Mouse (Mus musculus) cerebellum, adult 2 months (tissue): ENCODE results near the gene Gm20458. TPM values are rescaled to one million over a fixed set of nuclear protein-coding genes. Genes with fewer than 3 reads are reported as not detected.

Source experiments
- DNase-seq, 2 experiments: peaks; one replicate each; pipeline ENCODE4 v3.0.0; 2021
- H3K27ac ChIP-seq: fragments of 200-500 bp; 2 replicates; pipeline ENCODE4 v1.5.1; 2012; ENCODE audit warnings: low read length, control low read depth, inconsistent platforms; ENCODE audit not compliant: insufficient read depth
- H3K27me3 ChIP-seq: fragments of 200-500 bp; 2 replicates; pipeline ENCODE4 v1.6.1; 2012; ENCODE audit warnings: inconsistent platforms, mild to moderate bottlenecking, low read length, moderate library complexity; ENCODE audit not compliant: control insufficient read depth, insufficient read depth
- H3K4me1 ChIP-seq: fragments of 200-500 bp; 2 replicates; pipeline ENCODE4 v1.6.1; 2011; ENCODE audit warnings: low read length; ENCODE audit not compliant: control insufficient read depth, insufficient read depth
- H3K4me3 ChIP-seq: fragments of 200-500 bp; replicated peaks from 2 replicates; pipeline ENCODE3; 2011; ENCODE audit warnings: mild to moderate bottlenecking, low read depth, low read length, control low read depth; ENCODE audit not compliant: insufficient read depth
- CTCF ChIP-seq: fragments of 200-500 bp; IDR thresholded peaks from 2 replicates; pipeline ENCODE4 v1.5.1; 2011; ENCODE audit warnings: low read depth, mild to moderate bottlenecking, control low read depth, low read length, moderate library complexity, borderline replicate concordance; ENCODE audit not compliant: insufficient read depth
- POLR2A ChIP-seq: fragments of 200-500 bp; IDR thresholded peaks from 2 replicates; pipeline ENCODE4 v1.6.1; 2011; ENCODE audit warnings: low read length, control low read depth, borderline replicate concordance; ENCODE audit not compliant: insufficient read depth
- WGBS: fragments of 180-500 bp; shearing (Covaris S2); methylation state at CpG from one replicate; pipeline ENCODE4 v1.1.7; 2018; 5-methylcytosine and 5-hydroxymethylcytosine counted together
- polyA plus RNA-seq: library from polyadenylated mRNA; depleted of rRNA; stranded (reverse); fragments of >200 nt; gene quantifications from 2 replicates; pipeline ENCODE4 v1.2.3, GENCODE M21; 2012

The Gm20458 gene
- polyA plus RNA-seq, 1 experiment, result 16.7 TPM

GRCm38 (mm10) chr2:164422675-164423393 lies 37.9 kb upstream of the Gm20458 start:
- no peaks in the 10 kb centered on the region for H3K27me3 ChIP-seq
- no peak for DNase-seq
- H3K4me3 ChIP-seq, result no peak overlapping the region
- no peaks in the 10 kb centered on the region for H3K4me1 ChIP-seq
- WGBS, result 79% methylated on average over 15 of the region's 15 CpGs
- TF ChIP-seq CTCF (no peak), POLR2A (no peak)
- peak overlapping the region; percentile 16; the same call in 1 of the 2 replicates for H3K27ac ChIP-seq

- WGBS, result 56% methylated on average over 11 of the region's 11 CpGs
- H3K4me3 ChIP-seq, result no peak overlapping the region
- peak in 1 of 2 experiments; percentile 34 for DNase-seq
- no peaks in the 10 kb centered on the region for H3K27me3 ChIP-seq
- H3K4me1 ChIP-seq, result no peaks in the 10 kb centered on the region
- TF ChIP-seq CTCF (no peak), POLR2A (no peak)
- H3K27ac ChIP-seq, result peak overlapping the region; percentile 16; the same call in 1 of the 2 replicates
Observed at GRCm38 (mm10) chr2:164423464-164423863, 37.3 kb upstream of the Gm20458 start.

- no peak overlapping the region for H3K4me3 ChIP-seq
- no peak for DNase-seq
- H3K27ac ChIP-seq, result no peak overlapping the region
- no peaks in the 10 kb centered on the region for H3K27me3 ChIP-seq
- 87% methylated on average over 8 of the region's 8 CpGs for WGBS
- H3K4me1 ChIP-seq, result no peaks in the 10 kb centered on the region
- TF ChIP-seq CTCF (no peak), POLR2A (no peak)
Observed at GRCm38 (mm10) chr2:164424406-164424805, 36.4 kb upstream of the Gm20458 start.

GRCm38 (mm10) chr2:164425401-164425800 lies 35.4 kb upstream of the Gm20458 start:
- H3K27ac ChIP-seq, result no peak overlapping the region
- 24% methylated on average over 5 of the region's 5 CpGs for WGBS
- no peaks in the 10 kb centered on the region for H3K4me1 ChIP-seq
- no peak for DNase-seq
- no peak overlapping the region for H3K4me3 ChIP-seq
- no peaks in the 10 kb centered on the region for H3K27me3 ChIP-seq
- TF ChIP-seq POLR2A (no peak), CTCF (no peak)

- no peaks in the 10 kb centered on the region for H3K27me3 ChIP-seq
- H3K4me3 ChIP-seq, result no peak overlapping the region
- H3K4me1 ChIP-seq, result no peaks in the 10 kb centered on the region
- WGBS, result 41% methylated on average over 12 of the region's 12 CpGs
- TF ChIP-seq CTCF, result no peak
- no peak for DNase-seq
- H3K27ac ChIP-seq, result no peak overlapping the region
Observed at GRCm38 (mm10) chr2:164426121-164426520, 34.6 kb upstream of the Gm20458 start.

- TF ChIP-seq CTCF (no peak), POLR2A (no peak)
- Histone ChIP-seq H3K4me1 (no peaks in the 10 kb centered on the region), H3K27me3 (no peaks in the 10 kb centered on the region), H3K27ac (no peak overlapping the region), H3K4me3 (no peak overlapping the region)
- 88% methylated on average over 5 of the region's 5 CpGs for WGBS
- no peak for DNase-seq
Observed at GRCm38 (mm10) chr2:164426952-164427351, 33.8 kb upstream of the Gm20458 start.

GRCm38 (mm10) chr2:164428451-164428850 lies 32.3 kb upstream of the Gm20458 start:
- TF ChIP-seq POLR2A, result no peak
- TF ChIP-seq CTCF, result no peak
- no peak overlapping the region for H3K4me3 ChIP-seq
- no peak overlapping the region for H3K27ac ChIP-seq
- no peaks in the 10 kb centered on the region for H3K4me1 ChIP-seq
- WGBS, result 53% methylated on average over 5 of the region's 5 CpGs
- no peaks in the 10 kb centered on the region for H3K27me3 ChIP-seq
- no peak for DNase-seq

- Histone ChIP-seq H3K27ac (no peak overlapping the region), H3K4me3 (no peak overlapping the region), H3K27me3 (no peaks in the 10 kb centered on the region), H3K4me1 (no peaks in the 10 kb centered on the region)
- TF ChIP-seq CTCF, result no peak
- TF ChIP-seq POLR2A, result no peak
- DNase-seq, result no peak
- 63% methylated on average over 15 of the region's 15 CpGs for WGBS
Observed at GRCm38 (mm10) chr2:164429881-164430615, 30.7 kb upstream of the Gm20458 start.
